Mouse (Mus musculus) gonadal fat pad, adult 2 months (tissue): ENCODE results near the gene Timm17b. TPM values are rescaled to one million over a fixed set of nuclear protein-coding genes. Genes with fewer than 3 reads are reported as not detected.
A peak's percentile ranks its signal among the peaks of the same experiment; 100 is the strongest.

ENCODE experiments used
- DNase-seq: peaks from one replicate; pipeline ENCODE4 v3.0.0-alpha.2; 2012; ENCODE audit warnings: low read depth
- polyA plus RNA-seq: library from polyadenylated mRNA; depleted of rRNA; stranded (reverse); fragments of >200 nt; gene quantifications from 2 replicates; pipeline ENCODE4 v1.2.3, GENCODE M21; 2012; rRNA removed

The Timm17b gene
- polyA plus RNA-seq, 1 experiment: 38.3 TPM

GRCm38 (mm10) chrX:7919601-7920383 lies 20.6 kb downstream of the Timm17b start, which contains the start of gene Pcsk1n:
Pcsk1n (plus strand) TSS chrX:7919822.
- no peak for DNase-seq

GRCm38 (mm10) chrX:7922032-7922431 lies 22.9 kb downstream of the Timm17b start:
- DNase-seq: no peak

- no peak for DNase-seq
Observed at GRCm38 (mm10) chrX:7926266-7926665, 27.1 kb downstream of the Timm17b start.

- DNase-seq: no peak
Observed at GRCm38 (mm10) chrX:7927116-7927515, 28.0 kb downstream of the Timm17b start.

GRCm38 (mm10) chrX:7928270-7928790 lies 29.2 kb downstream of the Timm17b start, which contains the start of gene Eras:
Eras (minus strand) TSS chrX:7928607.
- DNase-seq: no peak

GRCm38 (mm10) chrX:7936874-7937273 lies 37.7 kb downstream of the Timm17b start:
- DNase-seq: no peak

GRCm38 (mm10) chrX:7937667-7938066 lies 38.5 kb downstream of the Timm17b start:
- DNase-seq: no peak

- no peak for DNase-seq
Observed at GRCm38 (mm10) chrX:7945618-7946017, 46.5 kb downstream of the Timm17b start.

- DNase-seq: no peak
Observed at GRCm38 (mm10) chrX:7947108-7947899, 48.1 kb downstream of the Timm17b start, which contains the start of gene Hdac6. Hdac6 (minus strand) TSS chrX:7947889.

GRCm38 (mm10) chrX:7947900-7948492 lies 48.8 kb downstream of the Timm17b start:
- DNase-seq: peak; percentile 62

GRCm38 (mm10) chrX:7950091-7950490 lies 50.9 kb downstream of the Timm17b start:
- DNase-seq: no peak

Other genes with a start within 250 kb of the Timm17b start
- gene Prickle3, start 242.1 kb upstream of the Timm17b start, polyA plus RNA-seq: 21.3 and 23.1 TPM in 2 replicates
- 425 and 457 TPM in 2 replicates for gene Plp2, start 228.0 kb upstream of the Timm17b start, polyA plus RNA-seq
- 3.6 and 5.5 TPM in 2 replicates for gene Magix, start 218.1 kb upstream of the Timm17b start, polyA plus RNA-seq
- gene Gpkow, start 202.2 kb upstream of the Timm17b start, polyA plus RNA-seq: 10.3 and 10.4 TPM in 2 replicates
- gene Wdr45, start 185.0 kb upstream of the Timm17b start, polyA plus RNA-seq: 75.7 and 96.4 TPM in 2 replicates
- gene Gm45208, start 177.1 kb upstream of the Timm17b start, polyA plus RNA-seq: 0.32 TPM in 1 of 2 replicates, not detected in the other
- gene Praf2, start 170.9 kb upstream of the Timm17b start, polyA plus RNA-seq: 20.9 TPM in 2 replicates
- gene Ccdc120, start 148.5 kb upstream of the Timm17b start, polyA plus RNA-seq: 16.7 and 23.1 TPM in 2 replicates
- gene Tfe3, start 136.8 kb upstream of the Timm17b start, polyA plus RNA-seq: 38.8 and 54.6 TPM in 2 replicates
- gene Gripap1, start 109.6 kb upstream of the Timm17b start, polyA plus RNA-seq: 29.8 and 32.7 TPM in 2 replicates
- gene Kcnd1, start 77.1 kb upstream of the Timm17b start, polyA plus RNA-seq: 9.9 and 10.7 TPM in 2 replicates
- gene Otud5, start 58.0 kb upstream of the Timm17b start, polyA plus RNA-seq: 24.3 and 44.1 TPM in 2 replicates
- 18.2 and 21.4 TPM in 2 replicates for gene Pim2, start 21.1 kb upstream of the Timm17b start, polyA plus RNA-seq
- gene Slc35a2, start 15.3 kb upstream of the Timm17b start, polyA plus RNA-seq: 69.7 and 86.0 TPM in 2 replicates
- 49.8 and 52.7 TPM in 2 replicates for gene Pqbp1, start 88 bp upstream of the Timm17b start, polyA plus RNA-seq
- not detected in 2 replicates for gene Gm10491, start 8.5 kb downstream of the Timm17b start, polyA plus RNA-seq
- gene Gm10490, start 10.2 kb downstream of the Timm17b start, polyA plus RNA-seq: not detected in 2 replicates
- 0.97 and 1.3 TPM in 2 replicates for gene Pcsk1n, start 20.5 kb downstream of the Timm17b start, polyA plus RNA-seq
- gene Eras, start 29.2 kb downstream of the Timm17b start, polyA plus RNA-seq: 0.16 TPM in 1 of 2 replicates, not detected in the other
- 179 and 264 TPM in 2 replicates for gene Hdac6, start 48.5 kb downstream of the Timm17b start, polyA plus RNA-seq
- 0.13 and 0.16 TPM in 2 replicates for gene Gata1, start 78.7 kb downstream of the Timm17b start, polyA plus RNA-seq
- gene Glod5, start 119.1 kb downstream of the Timm17b start, polyA plus RNA-seq: 0.22 and 0.31 TPM in 2 replicates
- gene Suv39h1, start 175.4 kb downstream of the Timm17b start, polyA plus RNA-seq: 16.0 and 16.5 TPM in 2 replicates
- gene Was, start 191.1 kb downstream of the Timm17b start, polyA plus RNA-seq: 7.8 and 9.5 TPM in 2 replicates
- gene Wdr13, start 233.5 kb downstream of the Timm17b start, polyA plus RNA-seq: 93.8 and 104 TPM in 2 replicates
- gene Rbm3, start 246.5 kb downstream of the Timm17b start, polyA plus RNA-seq: 134 and 160 TPM in 2 replicates